Mouse (Mus musculus): ENCODE measurements around the gene Lrrc4b. TPM values are rescaled to one million over a fixed set of nuclear protein-coding genes. Genes with fewer than 3 reads are reported as not detected.
A peak's percentile ranks its signal among the peaks of the same experiment; 100 is the strongest.

Lrrc4b gene
- polyA plus RNA-seq, 1 experiment from 2014 or later = 3.2 TPM

- no peaks in the 10 kb centered on the region for H3K27me3 ChIP-seq (ENCODE audit: control insufficient read depth, insufficient read depth, low read length)
- ATAC-seq (replicated peaks; ENCODE audit: insufficient number of reproducible peaks, low FRiP score, low TSS enrichment, low read depth) (peak; percentile 92), DNase-seq (ENCODE audit: low spot score) (peak; percentile 99)
- H3K4me3 ChIP-seq (ENCODE audit: low read depth, low read length) = peak within 1 kb of the TSS; percentile 77
- no peaks in the 10 kb centered on the region for H3K9me3 ChIP-seq (replicated peaks; ENCODE audit: control insufficient read depth, low read length)
- peak within 1 kb of the TSS; percentile 93 for H3K27ac ChIP-seq (replicated peaks; ENCODE audit: low read depth, low read length)
- H3K9ac ChIP-seq (replicated peaks; ENCODE audit: low read length) = peak within 1 kb of the TSS; percentile 91
- peaks cover 2% of the 10 kb centered on the region; the same call in 1 of the 2 replicates for H3K36me3 ChIP-seq (replicated peaks; ENCODE audit: control insufficient read depth, insufficient read depth, low read depth, low read length)
- H3K4me1 ChIP-seq (ENCODE audit: control insufficient read depth, insufficient read depth, low read length) = no peaks in the 10 kb centered on the region; the same call in 1 of the 2 replicates
- under 1% methylated on average over 58 of the region's 58 CpGs for WGBS
- peak within 1 kb of the TSS; percentile 90 for H3K4me2 ChIP-seq (ENCODE audit: low read depth, low read length)
These were observed 67.4 kb downstream of the Lrrc4b start, which contains the start of the genes Emc10 and Fam71e1 for GRCm38 (mm10) chr7:44495992-44496770. Gene Emc10 (minus strand): TSS chr7:44496529. Gene Fam71e1 (plus strand): TSS chr7:44496581.

GRCm38 (mm10) chr7:44496771-44497109, 67.9 kb downstream of the Lrrc4b start:
- no peak for DNase-seq (ENCODE audit: low spot score)
- Histone ChIP-seq H3K4me3 (ENCODE audit: low read depth, low read length) (peak overlapping the region; percentile 77), H3K9ac (replicated peaks; ENCODE audit: low read length) (peak overlapping the region; percentile 90), H3K9me3 (replicated peaks; ENCODE audit: control insufficient read depth, low read length) (no peaks in the 10 kb centered on the region), H3K27me3 (ENCODE audit: control insufficient read depth, insufficient read depth, low read length) (no peaks in the 10 kb centered on the region), H3K36me3 (replicated peaks; ENCODE audit: control insufficient read depth, insufficient read depth, low read depth, low read length) (no peaks in the 10 kb centered on the region), H3K4me1 (ENCODE audit: control insufficient read depth, insufficient read depth, low read length) (no peaks in the 10 kb centered on the region; the same call in 1 of the 2 replicates), H3K27ac (replicated peaks; ENCODE audit: low read depth, low read length) (peak overlapping the region; percentile 84), H3K4me2 (ENCODE audit: low read depth, low read length) (peak overlapping the region; percentile 90)
- under 1% methylated on average over 26 of the region's 26 CpGs for WGBS
- ATAC-seq (replicated peaks; ENCODE audit: insufficient number of reproducible peaks, low FRiP score, low TSS enrichment, low read depth) = no peak

GRCm38 (mm10) chr7:44497361-44498055, 68.7 kb downstream of the Lrrc4b start:
- H3K4me2 ChIP-seq (ENCODE audit: low read depth, low read length) = peak overlapping the region; percentile 90
- H3K9me3 ChIP-seq (replicated peaks; ENCODE audit: control insufficient read depth, low read length) = no peaks in the 10 kb centered on the region
- no peaks in the 10 kb centered on the region for H3K36me3 ChIP-seq (replicated peaks; ENCODE audit: control insufficient read depth, insufficient read depth, low read depth, low read length)
- ATAC-seq (replicated peaks; ENCODE audit: insufficient number of reproducible peaks, low FRiP score, low TSS enrichment, low read depth) (no peak), DNase-seq (ENCODE audit: low spot score) (no peak)
- WGBS = 85% methylated on average over 10 of the region's 10 CpGs
- H3K27ac ChIP-seq (replicated peaks; ENCODE audit: low read depth, low read length) = no peak overlapping the region
- peak overlapping the region; percentile 90 for H3K9ac ChIP-seq (replicated peaks; ENCODE audit: low read length)
- H3K27me3 ChIP-seq (ENCODE audit: control insufficient read depth, insufficient read depth, low read length) = no peaks in the 10 kb centered on the region
- no peaks in the 10 kb centered on the region; the same call in 1 of the 2 replicates for H3K4me1 ChIP-seq (ENCODE audit: control insufficient read depth, insufficient read depth, low read length)
- H3K4me3 ChIP-seq (ENCODE audit: low read depth, low read length) = peak overlapping the region; percentile 77

GRCm38 (mm10) chr7:44498922-44499321, 70.1 kb downstream of the Lrrc4b start:
- H3K4me1 ChIP-seq (ENCODE audit: control insufficient read depth, insufficient read depth, low read length) = no peaks in the 10 kb centered on the region; the same call in 1 of the 2 replicates
- no peak overlapping the region for H3K4me3 ChIP-seq (ENCODE audit: low read depth, low read length)
- H3K36me3 ChIP-seq (replicated peaks; ENCODE audit: control insufficient read depth, insufficient read depth, low read depth, low read length) = no peaks in the 10 kb centered on the region
- no peak overlapping the region for H3K27ac ChIP-seq (replicated peaks; ENCODE audit: low read depth, low read length)
- DNase-seq (ENCODE audit: low spot score) (no peak), ATAC-seq (replicated peaks; ENCODE audit: insufficient number of reproducible peaks, low FRiP score, low TSS enrichment, low read depth) (no peak)
- WGBS = 63% methylated on average over 1 of the region's 1 CpGs
- H3K4me2 ChIP-seq (ENCODE audit: low read depth, low read length) = no peak overlapping the region
- no peaks in the 10 kb centered on the region for H3K9me3 ChIP-seq (replicated peaks; ENCODE audit: control insufficient read depth, low read length)
- H3K9ac ChIP-seq (replicated peaks; ENCODE audit: low read length) = no peak overlapping the region
- no peaks in the 10 kb centered on the region for H3K27me3 ChIP-seq (ENCODE audit: control insufficient read depth, insufficient read depth, low read length)

- Histone ChIP-seq H3K36me3 (replicated peaks; ENCODE audit: control insufficient read depth, insufficient read depth, low read depth, low read length) (no peaks in the 10 kb centered on the region), H3K27me3 (ENCODE audit: control insufficient read depth, insufficient read depth, low read length) (no peaks in the 10 kb centered on the region), H3K4me1 (ENCODE audit: control insufficient read depth, insufficient read depth, low read length) (no peaks in the 10 kb centered on the region), H3K4me2 (ENCODE audit: low read depth, low read length) (no peak overlapping the region), H3K27ac (replicated peaks; ENCODE audit: low read depth, low read length) (no peak overlapping the region), H3K4me3 (ENCODE audit: low read depth, low read length) (no peak overlapping the region), H3K9me3 (replicated peaks; ENCODE audit: control insufficient read depth, low read length) (no peaks in the 10 kb centered on the region), H3K9ac (replicated peaks; ENCODE audit: low read length) (no peak overlapping the region)
- DNase-seq (ENCODE audit: low spot score) (no peak), ATAC-seq (replicated peaks; ENCODE audit: insufficient number of reproducible peaks, low FRiP score, low TSS enrichment, low read depth) (no peak)
- WGBS = 55% methylated on average over 20 of the region's 20 CpGs
These were observed 71.2 kb downstream of the Lrrc4b start for GRCm38 (mm10) chr7:44500046-44500445.

GRCm38 (mm10) chr7:44501563-44502115, 72.8 kb downstream of the Lrrc4b start:
- no peaks in the 10 kb centered on the region for H3K4me1 ChIP-seq (ENCODE audit: control insufficient read depth, insufficient read depth, low read length)
- no peak overlapping the region for H3K27ac ChIP-seq (replicated peaks; ENCODE audit: low read depth, low read length)
- ATAC-seq (replicated peaks; ENCODE audit: insufficient number of reproducible peaks, low FRiP score, low TSS enrichment, low read depth) (no peak), DNase-seq (ENCODE audit: low spot score) (peak; percentile 79)
- no peaks in the 10 kb centered on the region for H3K9me3 ChIP-seq (replicated peaks; ENCODE audit: control insufficient read depth, low read length)
- H3K9ac ChIP-seq (replicated peaks; ENCODE audit: low read length) = no peak overlapping the region
- H3K27me3 ChIP-seq (ENCODE audit: control insufficient read depth, insufficient read depth, low read length) = no peaks in the 10 kb centered on the region
- 44% methylated on average over 5 of the region's 5 CpGs for WGBS
- H3K4me3 ChIP-seq (ENCODE audit: low read depth, low read length) = no peak overlapping the region
- no peak overlapping the region for H3K4me2 ChIP-seq (ENCODE audit: low read depth, low read length)
- no peaks in the 10 kb centered on the region for H3K36me3 ChIP-seq (replicated peaks; ENCODE audit: control insufficient read depth, insufficient read depth, low read depth, low read length)

- Histone ChIP-seq H3K27me3 (ENCODE audit: control insufficient read depth, insufficient read depth, low read length) (no peaks in the 10 kb centered on the region), H3K27ac (replicated peaks; ENCODE audit: low read depth, low read length) (no peak overlapping the region), H3K36me3 (replicated peaks; ENCODE audit: control insufficient read depth, insufficient read depth, low read depth, low read length) (no peaks in the 10 kb centered on the region), H3K4me3 (ENCODE audit: low read depth, low read length) (no peak overlapping the region), H3K9me3 (replicated peaks; ENCODE audit: control insufficient read depth, low read length) (no peaks in the 10 kb centered on the region), H3K4me1 (ENCODE audit: control insufficient read depth, insufficient read depth, low read length) (no peaks in the 10 kb centered on the region), H3K4me2 (ENCODE audit: low read depth, low read length) (no peak overlapping the region), H3K9ac (replicated peaks; ENCODE audit: low read length) (no peak overlapping the region)
- ATAC-seq (replicated peaks; ENCODE audit: insufficient number of reproducible peaks, low FRiP score, low TSS enrichment, low read depth) (no peak), DNase-seq (ENCODE audit: low spot score) (no peak)
These were observed 78.7 kb downstream of the Lrrc4b start for GRCm38 (mm10) chr7:44507491-44507890.
